Mouse (Mus musculus): ENCODE measurements around the gene Rps6ka3. TPM values are rescaled to one million over a fixed set of nuclear protein-coding genes. Genes with fewer than 3 reads are reported as not detected.

The Rps6ka3 gene
- 18.9 and 22.7 TPM in 2 replicates for polyA plus RNA-seq (2012; rRNA removed)

- DNase-seq (ENCODE audit: low spot score): no peak
Measured at GRCm38 (mm10) chrX:159210007-159210406, at the start of gene Rps6ka3. Gene Rps6ka3 (plus strand): TSS chrX:159210307.

GRCm38 (mm10) chrX:159169200-159169599 is 40.9 kb upstream of the Rps6ka3 start:
- DNase-seq (ENCODE audit: low spot score): no peak

GRCm38 (mm10) chrX:159171579-159171978 is 38.5 kb upstream of the Rps6ka3 start:
- DNase-seq (ENCODE audit: low spot score): no peak

- no peak for DNase-seq (ENCODE audit: low spot score)
Measured at GRCm38 (mm10) chrX:159191581-159191980, 18.5 kb upstream of the Rps6ka3 start.

GRCm38 (mm10) chrX:159199495-159199894 is 10.6 kb upstream of the Rps6ka3 start:
- DNase-seq (ENCODE audit: low spot score): no peak

GRCm38 (mm10) chrX:159200101-159200500 is 10.0 kb upstream of the Rps6ka3 start:
- DNase-seq (ENCODE audit: low spot score): no peak

- no peak for DNase-seq (ENCODE audit: low spot score)
Measured at GRCm38 (mm10) chrX:159210892-159211583, 931 bp downstream of the Rps6ka3 start.

- no peak for DNase-seq (ENCODE audit: low spot score)
Measured at GRCm38 (mm10) chrX:159215253-159215652, 5.1 kb downstream of the Rps6ka3 start.

GRCm38 (mm10) chrX:159222474-159222873 is 12.4 kb downstream of the Rps6ka3 start:
- DNase-seq (ENCODE audit: low spot score): no peak

- DNase-seq (ENCODE audit: low spot score): no peak
Measured at GRCm38 (mm10) chrX:159237275-159237674, 27.2 kb downstream of the Rps6ka3 start.

- peak; percentile 28 for DNase-seq (ENCODE audit: low spot score)
Measured at GRCm38 (mm10) chrX:159254001-159254884, 44.1 kb downstream of the Rps6ka3 start.

- DNase-seq (ENCODE audit: low spot score): peak; percentile 59
Measured at GRCm38 (mm10) chrX:159255123-159255978, 45.2 kb downstream of the Rps6ka3 start.

GRCm38 (mm10) chrX:159256040-159256852 is 46.1 kb downstream of the Rps6ka3 start:
- peak; percentile 28 for DNase-seq (ENCODE audit: low spot score)

GRCm38 (mm10) chrX:159256921-159257421 is 46.9 kb downstream of the Rps6ka3 start:
- peak; percentile 22 for DNase-seq (ENCODE audit: low spot score)

GRCm38 (mm10) chrX:159264681-159265080 is 54.6 kb downstream of the Rps6ka3 start:
- DNase-seq (ENCODE audit: low spot score): no peak

GRCm38 (mm10) chrX:159269072-159269471 is 59.0 kb downstream of the Rps6ka3 start:
- no peak for DNase-seq (ENCODE audit: low spot score)

GRCm38 (mm10) chrX:159286765-159287164 is 76.7 kb downstream of the Rps6ka3 start:
- DNase-seq (ENCODE audit: low spot score): no peak

GRCm38 (mm10) chrX:159295879-159296278 is 85.8 kb downstream of the Rps6ka3 start:
- DNase-seq (ENCODE audit: low spot score): no peak

GRCm38 (mm10) chrX:159302349-159303311 is 92.5 kb downstream of the Rps6ka3 start:
- no peak for DNase-seq (ENCODE audit: low spot score)

GRCm38 (mm10) chrX:159315293-159315692 is 105.2 kb downstream of the Rps6ka3 start:
- no peak for DNase-seq (ENCODE audit: low spot score)
